Mouse (Mus musculus) G1E (cell line): ENCODE data around the gene Pdss1. TPM values are rescaled to one million over a fixed set of nuclear protein-coding genes. Genes with fewer than 3 reads are reported as not detected.
"Not testable (repeated sequence)": the region's sequence is repeated elsewhere in the genome, so short reads cannot be mapped to it uniquely, and the experiment has no call there.

Experiments used
- ATAC-seq: 2 replicates; pipeline ENCODE4 v1.8.0; 2016; ENCODE audit warnings: mild to moderate bottlenecking; ENCODE audit not compliant: insufficient number of reproducible peaks, poor library complexity, low FRiP score, severe bottlenecking; ENCODE audit errors: extremely low read depth
- DNase-seq: peaks from one replicate; pipeline ENCODE4 v3.0.0; 2012; ENCODE audit warnings: low spot score
- H3K27me3 ChIP-seq: 2 replicates; pipeline ENCODE4 v1.6.1; 2012; ENCODE audit warnings: mild to moderate bottlenecking, low read length, inconsistent platforms; ENCODE audit not compliant: insufficient read depth
- H3K36me3 ChIP-seq: replicated peaks from 2 replicates; pipeline ENCODE3; 2012; ENCODE audit warnings: mild to moderate bottlenecking, inconsistent platforms
- H3K4me1 ChIP-seq: 2 replicates; pipeline ENCODE4 v1.6.1; 2012; ENCODE audit warnings: low read depth, low read length, inconsistent platforms, mixed read lengths; ENCODE audit not compliant: insufficient read depth
- H3K4me3 ChIP-seq: 2 replicates; pipeline ENCODE4 v1.5.1; 2012; ENCODE audit warnings: low read depth, mild to moderate bottlenecking, inconsistent platforms, low read length, moderate library complexity, mixed read lengths
- H3K9me3 ChIP-seq: replicated peaks from 2 replicates; pipeline ENCODE4 v1.6.1; 2012; ENCODE audit warnings: inconsistent platforms
- CTCF ChIP-seq: IDR thresholded peaks from 2 replicates; pipeline ENCODE4 v1.5.1; 2012; ENCODE audit warnings: low read depth, low read length, inconsistent platforms, mixed read lengths
- GATA1 ChIP-seq: IDR thresholded peaks from 2 replicates; pipeline ENCODE4 v1.6.1; 2012; ENCODE audit warnings: borderline replicate concordance, low read length, inconsistent platforms, mixed read lengths
- GATA2 ChIP-seq: IDR thresholded peaks from 2 replicates; pipeline ENCODE4 v1.6.1; 2012; ENCODE audit warnings: low read depth, low read length, inconsistent platforms, borderline replicate concordance
- POLR2AphosphoS5 ChIP-seq: IDR thresholded peaks from 2 replicates; pipeline ENCODE4 v1.6.1; 2012; ENCODE audit warnings: low read depth, low read length, inconsistent platforms; ENCODE audit not compliant: insufficient replicate concordance
- TAL1 ChIP-seq: conservative IDR thresholded peaks from 2 replicates; pipeline ENCODE4 v1.6.1; 2012; ENCODE audit warnings: low read depth, low read length, inconsistent platforms, mixed read lengths
- polyA plus RNA-seq: library from polyadenylated mRNA; stranded (reverse); fragments of >175 nt; gene quantifications from 2 replicates; pipeline ENCODE4 v1.2.3, GENCODE M21; 2012
- total RNA-seq, 2 experiments: library from RNA; stranded (forward) in 1 of 2; stranded (reverse) in 1 of 2; fragments of 200-1000 nt in 1 of 2; fragments of >200 nt in 1 of 2; fragmentation: Nextera tagmentation in 1 of 2; gene quantifications; 2 replicates each; pipeline ENCODE4 v1.2.3; 2014 to 2017

Gene Pdss1
- total and polyA plus RNA-seq, 3 experiments = 13.5 to 21.9 (median 19.6) TPM

DNA sequence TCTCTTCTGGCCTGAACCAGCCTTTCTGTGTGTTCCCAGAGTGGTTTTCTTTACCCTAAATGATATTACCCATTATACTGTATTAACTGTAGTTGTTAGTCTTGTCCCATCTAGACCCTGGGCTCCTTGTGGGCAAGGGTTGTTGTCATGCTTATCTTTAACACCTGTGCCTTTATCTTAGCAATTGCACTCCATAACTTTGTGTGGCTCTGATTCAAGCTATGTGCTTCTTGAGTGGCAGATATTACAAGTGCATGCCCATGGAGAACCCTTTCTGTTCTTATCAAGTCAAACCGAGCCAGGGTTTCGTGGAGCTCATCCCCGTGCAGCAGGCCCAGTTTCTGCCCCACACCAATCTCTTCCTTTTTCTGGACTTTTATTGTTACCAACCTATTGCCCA, 8.6 kb downstream of the Pdss1 start:
- peak; percentile 52 for ATAC-seq
- H3K4me3 ChIP-seq = no peak overlapping the region
- H3K9me3 ChIP-seq = no peaks in the 10 kb centered on the region
- DNase-seq = no peak
- H3K36me3 ChIP-seq = peaks cover 77% of the 10 kb centered on the region
- TF ChIP-seq POLR2AphosphoS5 (no peak), TAL1 (peak; percentile 51)
- no peaks in the 10 kb centered on the region for H3K27me3 ChIP-seq
- H3K4me1 ChIP-seq = peaks cover 23% of the 10 kb centered on the region

DNA sequence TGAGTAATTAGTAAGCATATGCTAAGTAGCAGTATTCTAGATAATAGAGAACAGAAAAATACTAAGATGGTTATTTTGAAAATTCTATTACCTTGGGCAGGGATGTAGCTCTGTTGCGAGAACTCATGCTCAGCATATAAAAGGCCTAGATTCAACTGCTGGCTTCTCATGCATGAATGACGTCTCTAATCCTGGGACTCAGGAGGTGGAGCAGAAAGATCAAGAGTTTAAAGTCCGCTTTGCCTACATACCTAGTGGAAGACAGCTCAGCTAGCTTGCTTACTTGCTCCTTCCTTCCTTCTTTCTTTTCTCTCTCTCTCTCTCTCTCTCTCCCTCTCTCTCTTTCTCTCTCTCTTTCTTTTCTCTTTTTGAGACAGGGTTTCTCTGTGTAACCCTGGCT, 19.1 kb downstream of the Pdss1 start:
- Histone ChIP-seq H3K9me3 (no peaks in the 10 kb centered on the region), H3K27me3 (no peaks in the 10 kb centered on the region), H3K36me3 (peaks cover 88% of the 10 kb centered on the region), H3K4me3 (no peak overlapping the region), H3K4me1 (no peaks in the 10 kb centered on the region)
- ATAC-seq (no peak), DNase-seq (no peak)
- TF ChIP-seq CTCF (no peak), POLR2AphosphoS5 (no peak), GATA1 (no peak), TAL1 (no peak), GATA2 (no peak)

DNA sequence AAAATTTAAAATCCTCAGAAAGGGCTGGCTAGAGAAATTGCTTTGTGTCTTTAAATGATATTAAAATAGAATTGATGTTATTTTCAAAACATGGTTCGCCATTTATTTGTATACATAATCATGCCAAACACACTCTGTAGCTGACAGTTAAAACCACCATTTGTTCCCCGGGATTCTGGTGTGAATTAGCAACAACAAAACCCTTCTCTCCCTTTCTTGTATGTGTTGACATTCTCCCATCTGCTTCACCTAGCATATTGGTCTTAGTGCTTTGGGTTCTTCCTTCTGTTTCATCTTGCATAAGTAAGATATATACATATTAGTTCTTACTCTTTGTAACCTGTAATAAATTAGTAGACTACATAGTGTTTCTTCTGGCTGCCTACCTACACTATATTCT, 23.3 kb downstream of the Pdss1 start:
- ATAC-seq = no peak
- H3K9me3 ChIP-seq = no peaks in the 10 kb centered on the region
- no peaks in the 10 kb centered on the region for H3K27me3 ChIP-seq
- no peak overlapping the region for H3K4me3 ChIP-seq
- TF ChIP-seq CTCF = no peak
- no peak for TF ChIP-seq GATA1
- TF ChIP-seq TAL1 = no peak
- DNase-seq = no peak
- H3K4me1 ChIP-seq = no peaks in the 10 kb centered on the region
- H3K36me3 ChIP-seq = peaks cover 75% of the 10 kb centered on the region

DNA sequence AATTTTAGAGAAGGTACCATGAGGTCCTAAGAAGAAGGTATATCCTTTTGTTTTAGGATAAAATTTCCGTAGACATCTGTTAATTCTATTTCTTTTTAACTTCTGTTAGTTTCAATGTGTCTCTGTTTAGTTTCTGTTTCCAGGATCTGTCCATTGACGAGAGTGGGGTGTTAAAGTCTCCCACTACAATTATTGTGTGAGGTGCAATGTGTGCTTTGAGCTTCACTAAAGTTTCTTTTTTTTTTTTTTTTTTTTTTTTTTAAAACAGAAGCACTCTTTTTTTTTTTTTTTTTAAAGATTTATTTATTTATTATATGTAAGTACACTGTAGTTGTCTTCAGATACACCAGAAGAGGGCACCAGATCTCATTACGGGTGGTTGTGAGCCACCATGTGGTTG, 30.6 kb downstream of the Pdss1 start:
- H3K4me1 ChIP-seq = peaks cover 17% of the 10 kb centered on the region
- ATAC-seq, H3K27me3 ChIP-seq, H3K4me3 ChIP-seq, H3K9me3 ChIP-seq, DNase-seq: not testable (repeated sequence)
- H3K36me3 ChIP-seq = peaks cover 44% of the 10 kb centered on the region

DNA sequence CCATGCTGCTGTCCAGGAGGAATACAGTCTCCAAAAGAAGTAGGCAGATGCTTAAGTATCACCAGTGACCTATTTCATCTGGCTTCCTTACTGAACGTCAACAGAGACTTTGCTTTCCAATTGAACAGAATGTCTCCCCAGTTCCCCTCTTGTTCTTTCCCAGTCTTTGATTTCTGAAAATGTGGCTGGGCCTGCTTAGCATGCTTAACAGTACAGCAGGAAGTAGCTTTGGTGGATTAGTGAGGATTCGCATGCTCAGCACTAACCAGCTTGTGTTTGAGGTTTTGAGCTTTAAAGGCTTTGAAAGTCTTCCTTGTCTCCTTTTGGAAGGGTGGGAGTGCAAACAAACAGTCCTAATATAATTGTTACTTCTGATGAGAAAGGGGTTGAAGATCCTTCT, 32.9 kb downstream of the Pdss1 start:
- Histone ChIP-seq H3K9me3 (no peaks in the 10 kb centered on the region), H3K36me3 (peaks cover 56% of the 10 kb centered on the region), H3K4me1 (peaks cover 17% of the 10 kb centered on the region)

DNA sequence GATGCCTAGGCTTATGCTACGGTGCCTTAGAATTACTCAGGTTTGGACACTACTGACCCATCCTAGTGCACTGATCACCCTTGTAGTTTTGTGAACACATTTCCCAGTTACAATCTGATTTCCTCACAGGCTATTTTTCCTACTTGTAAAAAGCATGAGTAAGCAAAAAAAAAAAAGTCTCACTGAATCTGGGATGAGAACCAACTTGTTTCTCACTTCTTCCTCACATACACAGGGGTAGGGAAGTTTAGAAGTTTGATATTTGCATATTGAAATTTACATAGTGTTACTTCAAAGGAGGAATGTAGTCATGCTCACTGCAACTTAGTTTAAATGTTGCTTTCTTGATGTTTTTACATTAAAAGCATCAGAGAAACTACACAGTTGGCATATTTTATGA, 38.2 kb downstream of the Pdss1 start:
- H3K9me3 ChIP-seq = no peaks in the 10 kb centered on the region
- peaks cover 16% of the 10 kb centered on the region for H3K4me1 ChIP-seq
- ATAC-seq (no peak), DNase-seq (no peak)
- TF ChIP-seq CTCF (no peak), GATA2 (no peak), GATA1 (no peak), POLR2AphosphoS5 (no peak), TAL1 (no peak)
- peaks cover 86% of the 10 kb centered on the region for H3K36me3 ChIP-seq
- no peak overlapping the region for H3K4me3 ChIP-seq
- no peaks in the 10 kb centered on the region for H3K27me3 ChIP-seq

More for the DNA sequence above, 32.9 kb downstream of the Pdss1 start:
- no peak overlapping the region for H3K4me3 ChIP-seq
- TF ChIP-seq TAL1 (no peak), GATA2 (no peak), CTCF (no peak), POLR2AphosphoS5 (no peak), GATA1 (no peak)
- DNase-seq (no peak), ATAC-seq (no peak)
- no peaks in the 10 kb centered on the region for H3K27me3 ChIP-seq

DNA sequence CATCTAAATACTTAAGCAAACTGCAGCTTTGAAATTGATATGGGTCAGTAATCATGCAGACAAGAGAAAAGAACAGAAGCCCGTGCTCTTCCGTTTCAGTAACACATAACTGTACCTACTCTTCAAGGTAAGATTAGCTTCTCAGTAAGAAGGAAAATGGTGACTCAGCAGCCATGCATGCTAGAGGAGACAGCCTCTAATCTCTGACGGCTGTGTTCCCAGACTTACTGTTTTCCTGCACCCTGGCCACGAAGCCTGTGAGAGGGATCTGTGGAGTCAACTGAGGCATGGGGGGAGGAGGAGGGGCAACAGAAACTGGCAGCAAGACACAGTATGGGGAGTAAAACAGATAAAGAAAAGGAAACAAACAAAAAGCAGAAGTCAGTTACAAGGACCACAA, 54.6 kb downstream of the Pdss1 start:
- ATAC-seq = peak; percentile 8; the same call in 1 of the 2 replicates
- no peak for DNase-seq
- no peaks in the 10 kb centered on the region for H3K9me3 ChIP-seq
- TF ChIP-seq CTCF (no peak), POLR2AphosphoS5 (no peak), GATA2 (no peak), GATA1 (no peak), TAL1 (no peak)
- no peak overlapping the region for H3K4me3 ChIP-seq
- peaks cover 39% of the 10 kb centered on the region for H3K36me3 ChIP-seq
- H3K4me1 ChIP-seq = peaks cover 3% of the 10 kb centered on the region
- H3K27me3 ChIP-seq = no peaks in the 10 kb centered on the region
